Mouse (Mus musculus): ENCODE measurements at regions not wholly inside any gene's neighbourhood (a gene's known extent, or its start where the extent isn't known, plus 50 kb on each side); places are given as distances from the start of the nearest gene placed in this dataset.

DNA sequence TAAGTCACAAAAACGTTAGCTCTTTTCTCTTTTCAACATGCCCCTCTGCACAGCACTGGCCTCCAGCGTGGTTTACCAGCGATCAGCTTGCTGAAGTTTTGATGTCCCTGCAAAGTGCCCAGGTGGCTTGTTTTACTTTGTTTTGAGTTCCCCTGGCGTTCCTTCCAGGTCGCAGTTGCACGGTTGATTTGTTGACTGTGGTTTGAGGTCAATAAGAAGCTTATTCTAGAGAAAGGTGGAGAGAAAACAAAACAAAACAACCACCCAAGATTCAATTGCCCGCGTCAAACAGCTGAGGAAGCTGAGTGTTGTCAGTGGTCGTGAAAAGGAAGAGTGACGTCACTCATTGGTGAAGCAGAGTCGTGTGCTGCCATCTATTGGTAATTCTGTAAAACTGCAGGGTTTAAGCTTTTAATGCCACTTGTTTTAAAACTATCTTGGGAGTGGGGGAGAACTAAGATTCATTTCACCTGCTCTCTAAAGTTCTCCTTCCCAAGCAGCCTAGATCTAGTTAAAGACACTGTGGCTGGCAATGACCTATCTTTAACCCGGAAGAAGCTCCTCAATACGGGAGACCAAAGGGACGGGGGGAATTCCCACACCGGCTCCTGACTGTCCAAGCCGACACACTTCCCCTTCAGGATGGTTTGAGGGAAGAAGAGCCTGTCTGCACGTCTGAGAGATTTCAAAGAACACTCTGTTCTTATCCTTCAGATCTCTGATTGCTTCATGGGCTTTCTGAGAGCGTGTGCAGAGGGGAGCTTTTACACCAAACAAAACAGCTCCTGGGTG, 170.3 kb upstream of the Olig3 start:
- Histone ChIP-seq H3K9me3 (replicated peaks; ENCODE audit: control insufficient read depth, low read length) (no peaks in the 10 kb centered on the region), H3K27ac (replicated peaks; ENCODE audit: low read depth, low read length) (no peak overlapping the region), H3K9ac (replicated peaks; ENCODE audit: low read length) (peak overlapping the region; percentile 44), H3K27me3 (ENCODE audit: control insufficient read depth, insufficient read depth, low read length) (no peaks in the 10 kb centered on the region), H3K36me3 (replicated peaks; ENCODE audit: control insufficient read depth, insufficient read depth, low read depth, low read length) (no peaks in the 10 kb centered on the region), H3K4me1 (ENCODE audit: control insufficient read depth, insufficient read depth, low read length) (no peaks in the 10 kb centered on the region), H3K4me2 (ENCODE audit: low read depth, low read length) (peak overlapping the region; percentile 52), H3K4me3 (ENCODE audit: low read depth, low read length) (no peak overlapping the region)
- WGBS, result 13% methylated on average over 18 of the region's 18 CpGs
- no peak; the same call in 1 of the 2 replicates for ATAC-seq (replicated peaks; ENCODE audit: insufficient number of reproducible peaks, low FRiP score, low TSS enrichment, low read depth)
- peak; percentile 83 for DNase-seq (ENCODE audit: low spot score)

DNA sequence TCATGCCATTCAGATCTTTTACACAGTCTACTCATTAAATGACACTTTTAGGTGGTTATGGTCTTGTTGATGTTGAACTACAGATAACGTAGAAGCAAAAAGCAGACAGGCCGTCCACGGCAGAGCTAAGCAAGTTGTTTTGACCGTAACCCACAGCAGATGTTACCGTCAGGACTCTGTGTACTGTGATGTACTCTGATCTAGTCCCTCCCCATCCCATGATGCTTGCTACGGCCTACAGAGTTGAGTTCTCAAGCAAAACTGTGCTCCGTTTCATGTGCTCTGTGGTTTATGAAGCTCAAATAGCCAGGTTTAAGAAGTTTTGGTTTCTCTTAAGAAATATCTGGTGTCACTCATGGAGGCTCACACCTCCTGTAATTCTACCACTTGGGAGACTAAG, 169.4 kb upstream of the Tnfaip3 start:
- no peak for DNase-seq (ENCODE audit: low spot score)
- H3K4me1 ChIP-seq (ENCODE audit: control insufficient read depth, insufficient read depth, low read length), result no peaks in the 10 kb centered on the region
- H3K4me2 ChIP-seq (ENCODE audit: low read depth, low read length), result no peak overlapping the region
- H3K9ac ChIP-seq (replicated peaks; ENCODE audit: low read length), result no peak overlapping the region
- no peak overlapping the region for H3K27ac ChIP-seq (replicated peaks; ENCODE audit: low read depth, low read length)
- H3K36me3 ChIP-seq (replicated peaks; ENCODE audit: control insufficient read depth, insufficient read depth, low read depth, low read length), result no peaks in the 10 kb centered on the region
- ATAC-seq (replicated peaks; ENCODE audit: insufficient number of reproducible peaks, low FRiP score, low TSS enrichment, low read depth), result no peak
- WGBS, result 92% methylated on average over 7 of the region's 7 CpGs
- H3K9me3 ChIP-seq (replicated peaks; ENCODE audit: control insufficient read depth, low read length), result no peaks in the 10 kb centered on the region
- no peak overlapping the region for H3K4me3 ChIP-seq (ENCODE audit: low read depth, low read length)
- H3K27me3 ChIP-seq (ENCODE audit: control insufficient read depth, insufficient read depth, low read length), result no peaks in the 10 kb centered on the region

- DNase-seq (ENCODE audit: low spot score), result no peak
- H3K36me3 ChIP-seq (replicated peaks; ENCODE audit: control insufficient read depth, insufficient read depth, low read depth, low read length), result no peaks in the 10 kb centered on the region
- WGBS, result 88% methylated on average over 5 of the region's 5 CpGs
- H3K4me2 ChIP-seq (ENCODE audit: low read depth, low read length), result no peak overlapping the region
- ATAC-seq (replicated peaks; ENCODE audit: insufficient number of reproducible peaks, low FRiP score, low TSS enrichment, low read depth), result no peak
- no peak overlapping the region for H3K9ac ChIP-seq (replicated peaks; ENCODE audit: low read length)
- H3K9me3 ChIP-seq (replicated peaks; ENCODE audit: control insufficient read depth, low read length), result no peaks in the 10 kb centered on the region
- no peak overlapping the region for H3K4me3 ChIP-seq (ENCODE audit: low read depth, low read length)
- no peak overlapping the region for H3K27ac ChIP-seq (replicated peaks; ENCODE audit: low read depth, low read length)
- H3K27me3 ChIP-seq (ENCODE audit: control insufficient read depth, insufficient read depth, low read length), result no peaks in the 10 kb centered on the region
- no peaks in the 10 kb centered on the region for H3K4me1 ChIP-seq (ENCODE audit: control insufficient read depth, insufficient read depth, low read length)
These were observed 162.4 kb upstream of the Tnfaip3 start for GRCm38 (mm10) chr10:19177895-19178294.

DNA sequence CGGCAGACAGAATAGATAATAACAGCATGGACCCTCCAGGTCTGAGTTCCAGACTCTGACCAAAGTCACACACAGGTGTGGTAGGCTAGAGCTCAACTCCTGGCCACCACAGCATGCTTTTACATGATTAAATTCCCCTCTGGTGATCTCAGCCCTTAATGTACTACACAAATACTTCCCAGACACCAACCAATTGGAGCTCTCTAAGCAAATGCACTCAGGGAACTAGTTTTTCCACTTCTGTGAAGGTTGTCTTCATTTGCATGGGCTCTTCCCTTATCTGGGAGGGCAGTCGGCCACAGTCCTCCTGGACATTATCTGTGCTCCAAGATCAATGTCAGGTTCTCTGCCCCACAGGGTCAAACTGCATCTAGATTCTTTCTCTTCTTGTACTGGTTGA, 162.0 kb upstream of the Tnfaip3 start:
- ATAC-seq (replicated peaks; ENCODE audit: insufficient number of reproducible peaks, low FRiP score, low TSS enrichment, low read depth) (no peak), DNase-seq (ENCODE audit: low spot score) (no peak)
- H3K4me3 ChIP-seq (ENCODE audit: low read depth, low read length), result no peak overlapping the region
- H3K27me3 ChIP-seq (ENCODE audit: control insufficient read depth, insufficient read depth, low read length), result no peaks in the 10 kb centered on the region
- no peak overlapping the region for H3K9ac ChIP-seq (replicated peaks; ENCODE audit: low read length)
- H3K27ac ChIP-seq (replicated peaks; ENCODE audit: low read depth, low read length), result no peak overlapping the region
- no peaks in the 10 kb centered on the region for H3K9me3 ChIP-seq (replicated peaks; ENCODE audit: control insufficient read depth, low read length)
- H3K4me1 ChIP-seq (ENCODE audit: control insufficient read depth, insufficient read depth, low read length), result no peaks in the 10 kb centered on the region
- 81% methylated on average over 2 of the region's 2 CpGs for WGBS
- H3K4me2 ChIP-seq (ENCODE audit: low read depth, low read length), result no peak overlapping the region
- no peaks in the 10 kb centered on the region for H3K36me3 ChIP-seq (replicated peaks; ENCODE audit: control insufficient read depth, insufficient read depth, low read depth, low read length)

DNA sequence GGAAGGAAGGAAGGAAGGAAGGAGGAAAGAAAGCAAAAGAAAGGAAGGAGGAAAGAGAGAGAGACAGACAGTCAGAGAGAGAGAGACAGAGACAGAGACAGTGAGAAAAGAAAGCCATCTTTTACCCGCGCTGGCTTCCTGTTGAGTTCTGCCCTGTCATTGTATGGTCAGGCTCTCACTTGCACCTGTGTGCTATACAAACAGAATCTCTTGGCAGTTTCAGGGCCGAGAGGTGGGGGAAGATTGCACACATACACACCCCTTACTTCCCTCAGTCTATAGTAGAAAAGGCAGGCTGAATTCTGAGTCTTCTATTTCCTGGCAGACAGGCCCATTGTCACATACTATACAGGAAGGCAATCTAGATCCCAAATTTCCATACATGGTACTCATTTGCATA, 160.8 kb upstream of the Tnfaip3 start:
- Histone ChIP-seq H3K4me3 (ENCODE audit: low read depth, low read length) (no peak overlapping the region), H3K36me3 (replicated peaks; ENCODE audit: control insufficient read depth, insufficient read depth, low read depth, low read length) (no peaks in the 10 kb centered on the region), H3K27me3 (ENCODE audit: control insufficient read depth, insufficient read depth, low read length) (no peaks in the 10 kb centered on the region), H3K4me2 (ENCODE audit: low read depth, low read length) (no peak overlapping the region), H3K9ac (replicated peaks; ENCODE audit: low read length) (no peak overlapping the region), H3K27ac (replicated peaks; ENCODE audit: low read depth, low read length) (no peak overlapping the region), H3K9me3 (replicated peaks; ENCODE audit: control insufficient read depth, low read length) (no peaks in the 10 kb centered on the region), H3K4me1 (ENCODE audit: control insufficient read depth, insufficient read depth, low read length) (no peaks in the 10 kb centered on the region)
- ATAC-seq (replicated peaks; ENCODE audit: insufficient number of reproducible peaks, low FRiP score, low TSS enrichment, low read depth) (no peak), DNase-seq (ENCODE audit: low spot score) (no peak)
- 76% methylated on average over 3 of the region's 3 CpGs for WGBS

DNA sequence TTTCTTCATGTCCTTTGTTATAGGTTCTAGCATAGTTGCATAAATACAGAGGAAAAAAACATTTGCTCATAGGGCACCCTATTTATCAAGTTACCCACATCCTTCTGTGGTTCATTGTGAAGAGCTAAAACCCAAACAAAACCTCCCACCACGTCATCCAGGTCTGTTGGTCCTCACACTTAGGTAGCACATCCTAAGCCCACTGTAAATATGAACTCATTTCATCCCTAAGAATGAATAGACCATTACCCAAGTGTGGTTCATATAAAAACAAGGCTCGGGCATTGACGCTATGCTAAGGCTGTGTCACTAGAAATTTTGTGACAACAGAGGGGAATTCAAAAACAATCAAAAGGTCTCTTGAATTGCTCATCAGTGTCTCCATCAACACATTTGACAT, 156.4 kb upstream of the Tnfaip3 start:
- Histone ChIP-seq H3K27ac (replicated peaks; ENCODE audit: low read depth, low read length) (no peak overlapping the region), H3K4me2 (ENCODE audit: low read depth, low read length) (no peak overlapping the region), H3K4me1 (ENCODE audit: control insufficient read depth, insufficient read depth, low read length) (no peaks in the 10 kb centered on the region), H3K36me3 (replicated peaks; ENCODE audit: control insufficient read depth, insufficient read depth, low read depth, low read length) (no peaks in the 10 kb centered on the region), H3K9ac (replicated peaks; ENCODE audit: low read length) (no peak overlapping the region), H3K9me3 (replicated peaks; ENCODE audit: control insufficient read depth, low read length) (no peaks in the 10 kb centered on the region), H3K4me3 (ENCODE audit: low read depth, low read length) (no peak overlapping the region), H3K27me3 (ENCODE audit: control insufficient read depth, insufficient read depth, low read length) (no peaks in the 10 kb centered on the region)
- ATAC-seq (replicated peaks; ENCODE audit: insufficient number of reproducible peaks, low FRiP score, low TSS enrichment, low read depth) (no peak), DNase-seq (ENCODE audit: low spot score) (no peak)
- WGBS, result 79% methylated on average over 3 of the region's 3 CpGs

- H3K9me3 ChIP-seq (replicated peaks; ENCODE audit: control insufficient read depth, low read length), result no peaks in the 10 kb centered on the region
- H3K4me1 ChIP-seq (ENCODE audit: control insufficient read depth, insufficient read depth, low read length), result no peaks in the 10 kb centered on the region
- no peak overlapping the region for H3K4me2 ChIP-seq (ENCODE audit: low read depth, low read length)
- ATAC-seq (replicated peaks; ENCODE audit: insufficient number of reproducible peaks, low FRiP score, low TSS enrichment, low read depth), result no peak
- H3K36me3 ChIP-seq (replicated peaks; ENCODE audit: control insufficient read depth, insufficient read depth, low read depth, low read length), result no peaks in the 10 kb centered on the region
- WGBS, result 49% methylated on average over 4 of the region's 4 CpGs
- no peak overlapping the region for H3K27ac ChIP-seq (replicated peaks; ENCODE audit: low read depth, low read length)
- no peak for DNase-seq (ENCODE audit: low spot score)
- H3K9ac ChIP-seq (replicated peaks; ENCODE audit: low read length), result no peak overlapping the region
- no peak overlapping the region for H3K4me3 ChIP-seq (ENCODE audit: low read depth, low read length)
- no peaks in the 10 kb centered on the region for H3K27me3 ChIP-seq (ENCODE audit: control insufficient read depth, insufficient read depth, low read length)
These were observed 155.1 kb upstream of the Tnfaip3 start for GRCm38 (mm10) chr10:19170596-19170995.

- Histone ChIP-seq H3K9ac (replicated peaks; ENCODE audit: low read length) (no peak overlapping the region), H3K36me3 (replicated peaks; ENCODE audit: control insufficient read depth, insufficient read depth, low read depth, low read length) (no peaks in the 10 kb centered on the region), H3K4me1 (ENCODE audit: control insufficient read depth, insufficient read depth, low read length) (no peaks in the 10 kb centered on the region), H3K4me2 (ENCODE audit: low read depth, low read length) (no peak overlapping the region), H3K27me3 (ENCODE audit: control insufficient read depth, insufficient read depth, low read length) (no peaks in the 10 kb centered on the region), H3K9me3 (replicated peaks; ENCODE audit: control insufficient read depth, low read length) (no peaks in the 10 kb centered on the region), H3K27ac (replicated peaks; ENCODE audit: low read depth, low read length) (no peak overlapping the region), H3K4me3 (ENCODE audit: low read depth, low read length) (no peak overlapping the region)
- WGBS, result 69% methylated on average over 2 of the region's 2 CpGs
- ATAC-seq (replicated peaks; ENCODE audit: insufficient number of reproducible peaks, low FRiP score, low TSS enrichment, low read depth) (no peak), DNase-seq (ENCODE audit: low spot score) (no peak)
These were observed 153.8 kb upstream of the Tnfaip3 start for GRCm38 (mm10) chr10:19169272-19169671.
